Mouse (Mus musculus) neural tube, embryonic 11.5 days (tissue): ENCODE data around the gene Alox12b. TPM values are rescaled to one million over a fixed set of nuclear protein-coding genes. Genes with fewer than 3 reads are reported as not detected.

ENCODE experiments used
- ATAC-seq: fragments of 200-750 bp; cut with Nextera tagmentation; 2 replicates; pipeline ENCODE4 v1.8.0; 2017; ENCODE audit warnings: moderate number of reproducible peaks, mild to moderate bottlenecking, moderate TSS enrichment, moderate library complexity; ENCODE audit not compliant: insufficient read depth, low FRiP score, low TSS enrichment
- DNase-seq: peaks from one replicate; pipeline ENCODE4 v3.0.0-alpha.2; 2015; ENCODE audit warnings: low spot score
- H3K27ac ChIP-seq: fragments of 300-500 bp; sonication (generic); 2 replicates; pipeline ENCODE4 v1.5.1; 2014; ENCODE audit warnings: low read depth, mild to moderate bottlenecking, low read length
- H3K27me3 ChIP-seq: fragments of 300-500 bp; sonication (generic); 2 replicates; pipeline ENCODE4 v1.6.1; 2014; ENCODE audit warnings: mild to moderate bottlenecking, low read length, mixed read lengths; ENCODE audit not compliant: control insufficient read depth, insufficient read depth
- H3K36me3 ChIP-seq: fragments of 300-500 bp; sonication (generic); 2 replicates; pipeline ENCODE4 v1.6.1; 2014; ENCODE audit warnings: mild to moderate bottlenecking, low read length, moderate library complexity, mixed read lengths; ENCODE audit not compliant: control insufficient read depth, insufficient read depth
- H3K4me1 ChIP-seq: fragments of 300-500 bp; sonication (generic); 2 replicates; pipeline ENCODE4 v1.6.1; 2014; ENCODE audit warnings: low read length, mixed read lengths; ENCODE audit not compliant: control insufficient read depth, insufficient read depth
- H3K4me2 ChIP-seq: fragments of 300-500 bp; sonication (generic); 2 replicates; pipeline ENCODE4 v1.6.1; 2014; ENCODE audit warnings: low read depth, mild to moderate bottlenecking, moderate library complexity
- H3K4me3 ChIP-seq: fragments of 300-500 bp; sonication (generic); 2 replicates; pipeline ENCODE4 v1.5.1; 2014; ENCODE audit warnings: low read depth, low read length
- H3K9ac ChIP-seq: fragments of 300-500 bp; sonication (generic); 2 replicates; pipeline ENCODE4 v1.6.1; 2014; ENCODE audit warnings: mild to moderate bottlenecking, low read length
- H3K9me3 ChIP-seq: fragments of 300-500 bp; sonication (generic); 2 replicates; pipeline ENCODE4 v1.6.1; 2016; ENCODE audit warnings: low read length; ENCODE audit not compliant: control insufficient read depth
- WGBS: fragments of 180-500 bp; shearing (Covaris S2); extraction: QIAGEN DNeasy Blood & Tissue Kit; methylation state at CpG from one replicate; pipeline ENCODE4 v1.1.7; 2014; 5-methylcytosine and 5-hydroxymethylcytosine counted together
- polyA plus RNA-seq: library from polyadenylated mRNA; unstranded; fragments of >200 nt; fragmentation: Nextera tagmentation; extraction: Ambion mirVana; gene quantifications from 2 replicates; pipeline ENCODE4 v1.2.1, GENCODE M21; 2014

The Alox12b gene
- polyA plus RNA-seq, result not detected in 2 replicates

- Histone ChIP-seq H3K27me3 (peaks cover 16% of the 10 kb centered on the region), H3K27ac (no peak within 1 kb of the TSS), H3K36me3 (no peaks in the 10 kb centered on the region), H3K4me1 (peaks cover 4% of the 10 kb centered on the region; the same call in 1 of the 2 replicates), H3K4me3 (0 out of 2 replicates have a peak within 1 kb of the TSS, but pooled peaks have one; percentile 3), H3K9ac (no peak within 1 kb of the TSS; the same call in 1 of the 2 replicates), H3K9me3 (no peaks in the 10 kb centered on the region), H3K4me2 (peak within 1 kb of the TSS; percentile 35)
- ATAC-seq (no peak), DNase-seq (peak; percentile 77)
- WGBS, result 4% methylated on average over 18 of the region's 18 CpGs
Observed at GRCm38 (mm10) chr11:69156800-69157199, at the start of gene Alox12b. TSS of gene Alox12b (plus strand) at chr11:69156989.

DNA sequence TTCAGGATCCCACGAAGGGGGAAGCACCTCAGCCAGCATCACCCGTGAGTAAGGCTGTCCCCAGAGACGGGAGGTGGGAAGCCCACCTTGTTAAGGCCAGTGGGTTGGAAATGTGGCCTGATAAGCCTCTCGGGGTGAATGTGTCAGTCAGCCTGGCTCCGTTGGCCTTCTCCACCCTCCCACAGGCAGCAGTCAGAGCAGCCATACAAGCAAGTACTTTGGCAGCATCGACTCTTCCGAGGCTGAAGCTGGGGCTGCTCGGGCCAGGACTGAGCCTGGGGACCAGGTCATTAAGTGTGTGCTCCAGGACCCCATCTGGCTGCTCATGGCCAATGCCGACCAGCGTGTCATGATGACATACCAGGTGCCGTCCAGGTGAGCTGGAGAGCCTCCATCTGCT, 49.1 kb upstream of the Alox12b start:
- no peak overlapping the region for H3K9ac ChIP-seq
- H3K4me1 ChIP-seq, result peaks cover 6% of the 10 kb centered on the region; the same call in 1 of the 2 replicates
- ATAC-seq (no peak), DNase-seq (no peak)
- no peak overlapping the region for H3K4me3 ChIP-seq
- H3K27me3 ChIP-seq, result no peaks in the 10 kb centered on the region
- H3K36me3 ChIP-seq, result peaks cover 31% of the 10 kb centered on the region
- H3K9me3 ChIP-seq, result no peaks in the 10 kb centered on the region
- no peak overlapping the region for H3K4me2 ChIP-seq
- H3K27ac ChIP-seq, result no peak overlapping the region
- WGBS, result 90% methylated on average over 11 of the region's 11 CpGs

DNA sequence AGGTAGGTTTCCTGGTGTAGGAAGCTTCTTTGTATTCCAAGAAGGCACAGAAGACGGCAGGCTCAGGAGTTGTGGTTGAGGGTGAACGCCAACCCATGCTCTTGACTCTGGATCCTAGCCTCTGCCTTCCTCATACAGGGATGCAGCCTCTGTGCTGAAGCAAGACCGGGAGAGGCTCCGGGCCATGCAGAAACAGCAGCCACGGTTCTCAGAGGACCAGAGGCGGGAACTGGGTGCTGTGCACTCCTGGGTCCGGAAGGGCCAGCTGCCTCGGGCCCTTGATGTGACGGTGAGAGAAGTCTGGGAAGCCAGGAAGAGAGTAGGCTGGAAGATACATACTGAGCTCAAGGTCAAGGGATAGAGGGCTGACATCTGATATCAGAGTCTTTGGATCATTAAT, 48.6 kb upstream of the Alox12b start:
- Histone ChIP-seq H3K27me3 (no peaks in the 10 kb centered on the region), H3K27ac (no peak overlapping the region), H3K4me3 (no peak overlapping the region), H3K9me3 (no peaks in the 10 kb centered on the region), H3K36me3 (peaks cover 27% of the 10 kb centered on the region), H3K4me2 (no peak overlapping the region), H3K4me1 (peaks cover 6% of the 10 kb centered on the region; the same call in 1 of the 2 replicates), H3K9ac (no peak overlapping the region)
- ATAC-seq, result no peak
- DNase-seq, result no peak
- WGBS, result 91% methylated on average over 9 of the region's 9 CpGs

DNA sequence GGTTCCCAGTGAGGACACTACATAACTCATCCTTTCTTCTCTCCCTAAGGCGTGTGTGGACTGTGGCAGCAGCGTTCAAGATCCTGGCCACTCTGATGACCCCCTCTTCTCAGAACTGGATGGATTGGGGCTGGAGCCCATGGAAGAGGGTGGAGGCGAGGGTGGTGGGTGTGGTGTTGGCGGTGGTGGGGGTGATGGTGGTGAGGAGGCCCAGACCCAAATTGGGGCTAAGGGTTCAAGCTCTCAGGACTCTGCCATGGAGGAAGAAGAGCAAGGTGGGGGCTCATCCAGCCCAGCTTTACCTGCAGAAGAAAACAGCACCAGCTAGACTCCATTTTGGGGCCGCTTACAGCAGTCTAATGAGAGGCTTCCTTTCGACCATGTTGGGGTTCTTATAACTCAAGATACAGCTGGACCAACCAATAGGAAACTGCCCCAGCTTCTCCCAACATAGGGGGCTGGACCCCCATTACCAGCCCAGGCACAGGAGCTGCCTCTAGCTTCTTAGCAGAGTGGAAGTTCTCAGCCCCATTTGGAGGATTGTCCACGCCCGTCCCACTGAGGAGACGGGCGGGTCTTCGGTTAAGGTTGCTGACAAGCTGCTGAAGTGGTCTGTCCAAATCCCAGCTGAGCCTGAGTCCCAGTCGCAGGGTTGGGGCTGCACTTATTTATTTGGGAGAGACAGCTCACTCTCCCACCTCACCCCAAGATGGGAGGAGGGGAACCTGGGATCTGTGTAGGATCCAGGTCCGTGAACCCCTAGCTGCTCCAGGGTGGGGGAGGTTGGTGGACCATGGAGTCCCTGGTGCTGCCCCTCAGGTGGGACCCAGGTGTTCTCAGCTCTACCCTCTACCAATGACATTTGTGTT, 47.5 kb upstream of the Alox12b start:
- Histone ChIP-seq H3K27ac (no peak overlapping the region), H3K27me3 (0 out of 2 replicates have a peak, but pooled peaks cover 2% of the 10 kb centered on the region), H3K9ac (no peak overlapping the region), H3K4me2 (0 out of 2 replicates have a peak overlapping the region, but pooled peaks have one; percentile 9), H3K4me1 (peaks cover 6% of the 10 kb centered on the region; the same call in 1 of the 2 replicates), H3K4me3 (no peak overlapping the region), H3K9me3 (no peaks in the 10 kb centered on the region), H3K36me3 (peaks cover 18% of the 10 kb centered on the region)
- DNase-seq (no peak), ATAC-seq (no peak)
- WGBS, result 82% methylated on average over 13 of the region's 13 CpGs

DNA sequence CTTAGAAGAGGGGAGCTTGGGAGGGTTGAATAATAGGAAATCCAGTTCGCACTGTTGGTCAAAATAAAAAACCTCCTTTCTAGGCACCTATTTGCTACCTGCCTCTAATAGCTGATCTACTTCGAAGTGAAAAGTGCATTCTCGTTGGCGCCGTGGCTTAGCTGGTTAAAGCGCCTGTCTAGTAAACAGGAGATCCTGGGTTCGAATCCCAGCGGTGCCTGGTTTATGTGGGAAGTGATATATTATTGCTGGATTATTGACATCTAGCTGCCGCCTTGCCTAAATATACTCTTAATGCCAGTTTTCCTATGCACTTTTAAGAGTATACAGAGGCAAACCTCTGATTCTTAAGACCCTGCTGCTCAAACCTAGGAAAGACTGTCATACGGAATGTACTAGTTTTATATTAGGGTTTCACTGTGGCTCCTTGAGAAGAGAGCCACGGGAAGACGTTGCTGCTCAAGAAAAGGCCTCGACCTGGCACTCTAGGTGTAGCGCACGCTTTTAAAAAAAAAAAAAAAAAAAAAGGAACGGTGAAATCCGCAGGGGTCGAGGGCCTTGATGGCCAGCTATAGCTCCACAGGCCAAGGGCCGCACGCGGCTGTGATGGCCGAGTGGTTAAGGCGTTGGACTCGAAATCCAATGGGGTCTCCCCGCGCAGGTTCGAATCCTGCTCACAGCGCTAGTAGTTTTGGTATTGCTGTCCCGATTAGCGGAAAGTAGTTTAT, 46.3 kb upstream of the Alox12b start:
- peak overlapping the region; percentile 44 for H3K4me3 ChIP-seq
- peak overlapping the region; percentile 52 for H3K9ac ChIP-seq
- peak; percentile 95 for DNase-seq
- no peaks in the 10 kb centered on the region for H3K9me3 ChIP-seq
- ATAC-seq, result peak; percentile 65; the same call in 1 of the 2 replicates
- WGBS, result under 1% methylated on average over 30 of the region's 30 CpGs
- H3K27me3 ChIP-seq, result 0 out of 2 replicates have a peak, but pooled peaks cover 2% of the 10 kb centered on the region
- H3K4me2 ChIP-seq, result peak overlapping the region; percentile 64
- H3K27ac ChIP-seq, result no peak overlapping the region
- peaks cover 13% of the 10 kb centered on the region for H3K36me3 ChIP-seq
- H3K4me1 ChIP-seq, result peaks cover 6% of the 10 kb centered on the region; the same call in 1 of the 2 replicates

- DNase-seq (no peak), ATAC-seq (no peak)
- 8% methylated on average over 21 of the region's 21 CpGs for WGBS
- Histone ChIP-seq H3K9ac (peak overlapping the region; percentile 52), H3K36me3 (peaks cover 6% of the 10 kb centered on the region), H3K27ac (no peak overlapping the region), H3K4me1 (peaks cover 6% of the 10 kb centered on the region; the same call in 1 of the 2 replicates), H3K4me2 (peak overlapping the region; percentile 64), H3K4me3 (peak overlapping the region; percentile 44), H3K9me3 (no peaks in the 10 kb centered on the region), H3K27me3 (0 out of 2 replicates have a peak, but pooled peaks cover 2% of the 10 kb centered on the region)
Observed at GRCm38 (mm10) chr11:69111051-69111810, 45.6 kb upstream of the Alox12b start.

DNA sequence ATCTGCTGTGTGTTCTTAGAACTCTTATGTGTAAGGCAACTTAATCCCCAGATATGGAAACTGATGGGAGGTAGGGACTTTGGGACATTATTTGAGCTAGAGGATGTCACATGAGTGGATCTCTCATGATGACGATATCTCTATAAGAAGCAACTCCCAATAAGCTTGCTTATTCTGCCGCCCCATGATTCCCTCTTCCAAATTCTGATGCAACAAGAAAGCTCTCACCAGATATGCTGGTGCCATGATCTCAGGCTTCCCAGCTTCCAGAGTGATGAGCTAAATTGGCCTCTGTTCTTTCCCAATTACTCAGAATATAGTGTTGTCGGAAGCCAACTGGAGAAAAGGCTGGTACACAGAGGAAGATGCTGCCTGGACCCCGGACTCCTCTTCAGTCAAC, 44.9 kb upstream of the Alox12b start:
- Histone ChIP-seq H3K9me3 (no peaks in the 10 kb centered on the region), H3K4me1 (peaks cover 6% of the 10 kb centered on the region; the same call in 1 of the 2 replicates), H3K27me3 (peaks cover 2% of the 10 kb centered on the region; the same call in 1 of the 2 replicates), H3K4me2 (peak overlapping the region; percentile 64), H3K4me3 (0 out of 2 replicates have a peak overlapping the region, but pooled peaks have one; percentile 0), H3K36me3 (peaks cover 6% of the 10 kb centered on the region), H3K9ac (no peak overlapping the region), H3K27ac (no peak overlapping the region)
- 47% methylated on average over 4 of the region's 4 CpGs for WGBS
- no peak for DNase-seq
- ATAC-seq, result no peak

GRCm38 (mm10) chr11:69114018-69114417, 42.8 kb upstream of the Alox12b start:
- peaks cover 6% of the 10 kb centered on the region; the same call in 1 of the 2 replicates for H3K27me3 ChIP-seq
- ATAC-seq, result no peak
- H3K4me2 ChIP-seq, result no peak overlapping the region
- H3K9ac ChIP-seq, result no peak overlapping the region
- no peak overlapping the region for H3K27ac ChIP-seq
- H3K4me1 ChIP-seq, result peaks cover 8% of the 10 kb centered on the region
- 88% methylated on average over 3 of the region's 3 CpGs for WGBS
- DNase-seq, result no peak
- no peak overlapping the region for H3K4me3 ChIP-seq
- H3K9me3 ChIP-seq, result no peaks in the 10 kb centered on the region
- H3K36me3 ChIP-seq, result 0 out of 2 replicates have a peak, but pooled peaks cover 2% of the 10 kb centered on the region
